Mouse (Mus musculus) midbrain, embryonic 12.5 days (tissue): ENCODE results near the gene Slc3a1. TPM values are rescaled to one million over a fixed set of nuclear protein-coding genes. Genes with fewer than 3 reads are reported as not detected.

ENCODE experiments used
- ATAC-seq: fragments of 200-750 bp; cut with Nextera tagmentation; 2 replicates; pipeline ENCODE4 v1.8.0; 2017; ENCODE audit warnings: low read depth, moderate TSS enrichment, moderate library complexity; ENCODE audit not compliant: low FRiP score
- H3K27ac ChIP-seq: fragments of 300-500 bp; sonication (generic); replicated peaks from 2 replicates; pipeline ENCODE4 v1.5.1; 2016; ENCODE audit warnings: mild to moderate bottlenecking
- H3K27me3 ChIP-seq: fragments of 300-500 bp; sonication (generic); 2 replicates; pipeline ENCODE4 v1.6.1; 2016; ENCODE audit warnings: mild to moderate bottlenecking
- H3K36me3 ChIP-seq: fragments of 300-500 bp; sonication (generic); 2 replicates; pipeline ENCODE4 v1.6.1; 2016
- H3K4me1 ChIP-seq: fragments of 300-500 bp; sonication (generic); 2 replicates; pipeline ENCODE4 v1.6.1; 2016
- H3K4me2 ChIP-seq: fragments of 300-500 bp; sonication (generic); replicated peaks from 2 replicates; pipeline ENCODE4 v1.6.1; 2016; ENCODE audit warnings: mild to moderate bottlenecking, moderate library complexity
- H3K4me3 ChIP-seq: fragments of 300-500 bp; sonication (generic); 2 replicates; pipeline ENCODE4 v1.5.1; 2016; ENCODE audit warnings: mild to moderate bottlenecking
- H3K9ac ChIP-seq: fragments of 300-500 bp; sonication (generic); replicated peaks from 2 replicates; pipeline ENCODE4 v1.6.1; 2016; ENCODE audit warnings: mild to moderate bottlenecking, moderate library complexity
- H3K9me3 ChIP-seq: fragments of 300-500 bp; sonication (generic); 2 replicates; pipeline ENCODE4 v1.6.1; 2016; ENCODE audit warnings: mild to moderate bottlenecking
- WGBS: fragments of 180-500 bp; shearing (Covaris S2); methylation state at CpG from one replicate; pipeline ENCODE4 v1.1.7; 2016; 5-methylcytosine and 5-hydroxymethylcytosine counted together
- polyA plus RNA-seq: library from polyadenylated mRNA; unstranded; fragments of >200 nt; fragmentation: Nextera tagmentation; extraction: Ambion mirVana; gene quantifications from 2 replicates; pipeline ENCODE4 v1.2.1, GENCODE M21; 2016

Slc3a1 gene
- 0.48 and 0.56 TPM in 2 replicates for polyA plus RNA-seq

- no peak within 1 kb of the TSS for H3K27ac ChIP-seq
- H3K4me3 ChIP-seq, result no peak within 1 kb of the TSS
- H3K4me1 ChIP-seq, result 0 out of 2 replicates have a peak, but pooled peaks cover 2% of the 10 kb centered on the region
- H3K27me3 ChIP-seq, result no peaks in the 10 kb centered on the region
- no peaks in the 10 kb centered on the region for H3K9me3 ChIP-seq
- no peaks in the 10 kb centered on the region for H3K36me3 ChIP-seq
- H3K9ac ChIP-seq, result no peak within 1 kb of the TSS
- ATAC-seq, result no peak
- no peak within 1 kb of the TSS for H3K4me2 ChIP-seq
- WGBS, result 92% methylated on average over 20 of the region's 20 CpGs
Measured at GRCm38 (mm10) chr17:85028093-85028739, at the start of gene Slc3a1. Slc3a1 (plus strand) TSS chr17:85028376.

- Histone ChIP-seq H3K4me3 (no peak overlapping the region), H3K36me3 (0 out of 2 replicates have a peak, but pooled peaks cover 8% of the 10 kb centered on the region), H3K4me2 (no peak overlapping the region), H3K9ac (no peak overlapping the region), H3K27ac (no peak overlapping the region), H3K27me3 (no peaks in the 10 kb centered on the region), H3K4me1 (no peaks in the 10 kb centered on the region), H3K9me3 (peaks cover 5% of the 10 kb centered on the region; the same call in 1 of the 2 replicates)
- no peak for ATAC-seq
- WGBS, result 96% methylated on average over 1 of the region's 1 CpGs
Measured at GRCm38 (mm10) chr17:84981721-84982120, 46.5 kb upstream of the Slc3a1 start.

GRCm38 (mm10) chr17:84982735-84983134 is 45.4 kb upstream of the Slc3a1 start:
- H3K36me3 ChIP-seq, result no peaks in the 10 kb centered on the region
- no peak overlapping the region for H3K4me3 ChIP-seq
- no peak overlapping the region for H3K4me2 ChIP-seq
- H3K9me3 ChIP-seq, result no peaks in the 10 kb centered on the region
- H3K27ac ChIP-seq, result no peak overlapping the region
- ATAC-seq, result no peak
- 88% methylated on average over 2 of the region's 2 CpGs for WGBS
- 0 out of 2 replicates have a peak, but pooled peaks cover under 1% of the 10 kb centered on the region for H3K4me1 ChIP-seq
- no peak overlapping the region for H3K9ac ChIP-seq
- H3K27me3 ChIP-seq, result no peaks in the 10 kb centered on the region

GRCm38 (mm10) chr17:84986368-84986767 is 41.8 kb upstream of the Slc3a1 start:
- Histone ChIP-seq H3K4me3 (no peak overlapping the region), H3K4me1 (0 out of 2 replicates have a peak, but pooled peaks cover 2% of the 10 kb centered on the region), H3K27me3 (no peaks in the 10 kb centered on the region), H3K4me2 (no peak overlapping the region), H3K9me3 (no peaks in the 10 kb centered on the region), H3K9ac (no peak overlapping the region), H3K27ac (no peak overlapping the region), H3K36me3 (no peaks in the 10 kb centered on the region)
- 80% methylated on average over 5 of the region's 5 CpGs for WGBS
- ATAC-seq, result no peak

GRCm38 (mm10) chr17:84987834-84988410 is 40.3 kb upstream of the Slc3a1 start:
- WGBS, result 79% methylated on average over 3 of the region's 3 CpGs
- H3K4me3 ChIP-seq, result no peak overlapping the region
- H3K9me3 ChIP-seq, result no peaks in the 10 kb centered on the region
- no peak for ATAC-seq
- no peak overlapping the region for H3K9ac ChIP-seq
- H3K27ac ChIP-seq, result no peak overlapping the region
- H3K4me2 ChIP-seq, result no peak overlapping the region
- 0 out of 2 replicates have a peak, but pooled peaks cover 2% of the 10 kb centered on the region for H3K4me1 ChIP-seq
- peaks cover 1% of the 10 kb centered on the region; the same call in 1 of the 2 replicates for H3K36me3 ChIP-seq
- H3K27me3 ChIP-seq, result no peaks in the 10 kb centered on the region

- Histone ChIP-seq H3K27ac (no peak overlapping the region), H3K9me3 (no peaks in the 10 kb centered on the region), H3K4me2 (no peak overlapping the region)
Measured at GRCm38 (mm10) chr17:84988514-84988913, 39.7 kb upstream of the Slc3a1 start.

GRCm38 (mm10) chr17:84995844-84996243 is 32.3 kb upstream of the Slc3a1 start:
- no peak overlapping the region for H3K27ac ChIP-seq
- no peak overlapping the region for H3K9ac ChIP-seq
- no peaks in the 10 kb centered on the region for H3K27me3 ChIP-seq
- no peaks in the 10 kb centered on the region for H3K9me3 ChIP-seq
- H3K4me3 ChIP-seq, result no peak overlapping the region
- H3K4me2 ChIP-seq, result no peak overlapping the region
- ATAC-seq, result no peak
- H3K4me1 ChIP-seq, result no peaks in the 10 kb centered on the region
- peaks cover 8% of the 10 kb centered on the region; the same call in 1 of the 2 replicates for H3K36me3 ChIP-seq
- 92% methylated on average over 6 of the region's 6 CpGs for WGBS

More at GRCm38 (mm10) chr17:84988514-84988913, 39.7 kb upstream of the Slc3a1 start:
- 0 out of 2 replicates have a peak, but pooled peaks cover 2% of the 10 kb centered on the region for H3K4me1 ChIP-seq
- ATAC-seq, result no peak
- no peak overlapping the region for H3K9ac ChIP-seq
- peaks cover 6% of the 10 kb centered on the region; the same call in 1 of the 2 replicates for H3K36me3 ChIP-seq
- no peak overlapping the region for H3K4me3 ChIP-seq
- H3K27me3 ChIP-seq, result no peaks in the 10 kb centered on the region

- H3K9me3 ChIP-seq, result no peaks in the 10 kb centered on the region
- 67% methylated on average over 1 of the region's 1 CpGs for WGBS
- H3K4me1 ChIP-seq, result no peaks in the 10 kb centered on the region
- no peak overlapping the region for H3K4me3 ChIP-seq
- peaks cover 8% of the 10 kb centered on the region; the same call in 1 of the 2 replicates for H3K36me3 ChIP-seq
- H3K9ac ChIP-seq, result no peak overlapping the region
- H3K27ac ChIP-seq, result no peak overlapping the region
- no peak overlapping the region for H3K4me2 ChIP-seq
- no peaks in the 10 kb centered on the region for H3K27me3 ChIP-seq
- no peak for ATAC-seq
Measured at GRCm38 (mm10) chr17:84997639-84998038, 30.5 kb upstream of the Slc3a1 start.

GRCm38 (mm10) chr17:84999636-85000035 is 28.5 kb upstream of the Slc3a1 start:
- Histone ChIP-seq H3K4me1 (no peaks in the 10 kb centered on the region), H3K27me3 (no peaks in the 10 kb centered on the region), H3K36me3 (peaks cover 5% of the 10 kb centered on the region; the same call in 1 of the 2 replicates), H3K4me2 (no peak overlapping the region), H3K9me3 (no peaks in the 10 kb centered on the region), H3K4me3 (no peak overlapping the region), H3K9ac (no peak overlapping the region), H3K27ac (no peak overlapping the region)
- ATAC-seq, result no peak
- 87% methylated on average over 10 of the region's 10 CpGs for WGBS

- Histone ChIP-seq H3K4me3 (no peak overlapping the region), H3K27me3 (no peaks in the 10 kb centered on the region), H3K4me1 (no peaks in the 10 kb centered on the region), H3K4me2 (no peak overlapping the region), H3K36me3 (peaks cover 13% of the 10 kb centered on the region; the same call in 1 of the 2 replicates), H3K27ac (no peak overlapping the region), H3K9ac (no peak overlapping the region), H3K9me3 (no peaks in the 10 kb centered on the region)
- 89% methylated on average over 6 of the region's 6 CpGs for WGBS
- ATAC-seq, result no peak
Measured at GRCm38 (mm10) chr17:85013485-85013884, 14.7 kb upstream of the Slc3a1 start.

- no peak overlapping the region for H3K4me3 ChIP-seq
- no peaks in the 10 kb centered on the region for H3K4me1 ChIP-seq
- H3K27ac ChIP-seq, result no peak overlapping the region
- ATAC-seq, result no peak
- H3K9me3 ChIP-seq, result no peaks in the 10 kb centered on the region
- H3K4me2 ChIP-seq, result no peak overlapping the region
- H3K36me3 ChIP-seq, result peaks cover 13% of the 10 kb centered on the region; the same call in 1 of the 2 replicates
- H3K9ac ChIP-seq, result no peak overlapping the region
- no peaks in the 10 kb centered on the region for H3K27me3 ChIP-seq
- 96% methylated on average over 3 of the region's 3 CpGs for WGBS
Measured at GRCm38 (mm10) chr17:85014632-85015031, 13.5 kb upstream of the Slc3a1 start.

GRCm38 (mm10) chr17:85018344-85018743 is 9.8 kb upstream of the Slc3a1 start:
- Histone ChIP-seq H3K27me3 (no peaks in the 10 kb centered on the region), H3K9ac (no peak overlapping the region), H3K9me3 (no peaks in the 10 kb centered on the region), H3K4me3 (no peak overlapping the region), H3K4me2 (no peak overlapping the region), H3K36me3 (no peaks in the 10 kb centered on the region), H3K27ac (no peak overlapping the region), H3K4me1 (no peaks in the 10 kb centered on the region)
- no peak for ATAC-seq
- WGBS, result 91% methylated on average over 3 of the region's 3 CpGs
